Mouse (Mus musculus): ENCODE results near the gene Aff4.

DNA sequence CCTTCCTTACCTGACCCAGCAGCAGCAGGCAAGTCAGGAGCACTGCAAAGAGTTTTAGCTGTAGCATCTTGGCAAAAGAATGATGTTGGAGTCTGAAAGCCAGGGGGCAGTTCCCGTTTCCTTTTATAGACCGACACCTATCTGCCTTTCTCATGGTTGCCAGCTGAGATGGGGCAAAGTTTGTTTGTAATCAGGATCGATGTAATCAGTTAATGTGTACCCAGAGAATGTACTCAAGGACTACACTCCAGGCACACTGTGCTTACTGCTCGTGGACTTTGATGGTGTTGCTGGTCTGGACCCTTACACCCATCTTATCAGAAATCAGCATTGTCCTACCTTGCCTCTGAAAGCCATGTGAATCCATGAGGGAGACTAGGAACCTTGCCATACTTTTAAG is 72.4 kb downstream of the Aff4 start, which contains the start of gene Leap2:
- TF ChIP-seq GATA1 (IDR thresholded peaks at IDR 0.05; ENCODE audit: low read length) (no peak), TAL1 (IDR thresholded peaks at IDR 0.05; ENCODE audit: low read length) (no peak)

Data from erythroblast, embryonic 14.5 days (primary cell).